Mouse (Mus musculus): ENCODE measurements at regions not wholly inside any gene's neighbourhood (a gene's known extent, or its start where the extent isn't known, plus 50 kb on each side); places are given as distances from the start of the nearest gene placed in this dataset.
"Not testable (repeated sequence)": the region's sequence is repeated elsewhere in the genome, so short reads cannot be mapped to it uniquely, and the experiment has no call there.

DNA sequence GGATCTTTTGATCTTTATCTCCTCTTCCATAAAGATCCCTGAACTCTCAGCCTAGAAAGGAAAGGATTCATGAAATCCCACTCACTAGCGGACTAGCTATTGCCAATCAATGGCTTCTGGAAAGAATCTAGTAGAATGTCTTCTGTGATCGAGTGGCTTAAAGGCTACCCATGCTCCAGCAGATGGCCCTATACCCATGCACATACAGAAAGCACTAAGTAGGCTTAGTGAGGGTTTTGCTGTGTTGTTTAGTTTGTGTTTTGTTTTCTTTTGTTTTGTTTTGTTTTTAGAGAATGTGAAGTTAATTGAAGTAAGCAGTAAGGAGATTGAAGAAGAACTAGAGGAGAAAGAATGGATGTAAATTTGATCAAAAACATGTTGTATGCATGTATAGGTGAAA, 187.5 kb downstream of the Kctd12 start:
- no peak for DNase-seq (ENCODE audit: low read depth)

DNA sequence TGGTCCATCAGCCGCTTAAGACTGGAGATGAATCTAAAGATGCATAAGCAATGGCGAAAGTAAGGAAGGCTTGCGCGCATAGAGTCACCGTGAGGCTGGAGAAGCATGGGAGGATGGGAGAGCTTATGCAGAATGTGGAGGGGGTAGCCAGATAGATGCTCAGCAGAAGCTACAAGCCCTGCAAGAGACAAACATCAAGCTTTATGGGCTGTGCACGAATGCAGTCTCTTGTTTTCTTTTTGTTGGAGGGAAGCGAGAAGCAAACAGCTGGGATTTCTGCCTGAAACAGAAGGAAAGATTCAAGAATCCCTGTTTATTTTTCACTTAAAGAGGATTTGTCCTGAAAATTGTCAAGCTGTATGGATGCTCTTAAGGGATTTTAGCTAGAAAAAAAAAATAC, 188.7 kb downstream of the Kctd12 start:
- no peak for DNase-seq (ENCODE audit: low read depth)

DNA sequence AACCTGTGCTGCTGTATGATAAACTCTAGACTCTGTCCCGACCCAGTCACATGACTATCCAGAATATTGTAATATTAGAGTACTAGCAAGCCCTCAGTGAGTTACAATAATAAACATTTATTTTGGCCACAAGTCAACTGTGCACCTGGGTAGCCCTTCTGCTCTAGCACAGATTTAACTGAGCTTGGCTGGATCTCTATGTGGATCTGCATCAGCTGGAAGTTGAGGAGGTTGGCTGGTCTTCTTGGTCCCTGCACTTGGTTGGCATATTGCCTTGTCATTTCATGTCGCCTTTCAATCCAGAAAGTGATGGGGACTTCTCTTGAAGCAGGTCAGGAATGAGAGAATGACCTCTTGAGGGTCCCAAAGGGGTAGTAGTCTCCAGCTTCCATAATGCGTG, 191.5 kb downstream of the Kctd12 start:
- no peak for DNase-seq (ENCODE audit: low read depth)

DNA sequence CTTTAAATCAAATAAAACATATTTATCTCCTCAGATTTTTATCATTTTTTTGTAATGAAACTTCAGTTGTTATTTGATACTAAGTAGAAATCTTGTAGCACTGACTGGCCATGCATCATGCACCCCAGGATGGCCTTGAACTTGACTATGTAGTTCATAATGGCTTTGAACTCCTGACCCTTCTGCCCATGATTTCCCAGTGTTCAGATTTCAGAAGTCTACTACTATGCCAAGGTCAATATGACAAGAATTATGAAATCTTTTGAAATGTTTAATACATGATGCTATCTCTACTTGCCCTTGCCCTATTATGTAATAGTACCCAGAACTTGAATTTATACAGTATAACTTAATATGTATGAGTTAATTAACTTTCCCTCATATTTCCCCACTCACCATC, 200.2 kb downstream of the Kctd12 start:
- DNase-seq (ENCODE audit: low read depth), result no peak

DNA sequence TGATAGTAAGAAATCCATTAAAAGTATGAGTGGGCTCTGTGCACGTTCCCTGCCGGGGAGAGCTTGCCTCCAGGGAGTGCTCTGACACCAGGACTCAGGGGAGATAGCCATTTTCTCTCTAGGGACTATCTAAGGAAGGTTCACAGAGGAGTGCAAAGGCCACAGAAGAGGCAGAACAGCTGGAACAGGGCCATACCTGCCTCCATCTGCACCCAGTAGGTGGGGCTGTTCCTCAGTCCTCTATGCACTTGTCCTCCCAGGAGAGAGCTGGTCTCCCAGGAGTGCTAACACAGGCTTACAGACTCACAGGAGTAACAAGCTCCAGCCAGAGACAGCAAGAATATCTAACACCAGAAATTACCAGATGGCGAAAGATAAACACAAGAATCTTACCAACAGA, 212.7 kb downstream of the Kctd12 start:
- DNase-seq (ENCODE audit: low read depth), result no peak

DNA sequence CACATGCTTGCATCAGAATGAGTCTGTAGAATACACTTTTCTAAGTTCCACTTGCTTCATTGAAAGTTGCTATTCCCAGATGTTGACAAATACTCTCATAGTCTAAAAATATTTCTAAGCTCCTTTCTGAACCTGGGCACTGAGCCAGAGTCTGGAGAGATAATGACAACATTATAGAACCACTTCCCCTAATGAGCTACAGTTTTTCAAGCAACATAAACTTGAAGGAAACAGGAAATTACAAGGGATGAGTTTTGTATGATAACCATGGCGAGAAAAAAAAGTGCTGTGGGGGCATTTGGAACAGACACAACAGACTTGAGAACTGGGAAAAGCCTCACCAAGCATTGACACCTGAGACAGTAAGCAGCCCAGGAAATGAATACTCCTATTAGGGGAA, 233.8 kb downstream of the Kctd12 start:
- DNase-seq (ENCODE audit: low read depth), result no peak

DNA sequence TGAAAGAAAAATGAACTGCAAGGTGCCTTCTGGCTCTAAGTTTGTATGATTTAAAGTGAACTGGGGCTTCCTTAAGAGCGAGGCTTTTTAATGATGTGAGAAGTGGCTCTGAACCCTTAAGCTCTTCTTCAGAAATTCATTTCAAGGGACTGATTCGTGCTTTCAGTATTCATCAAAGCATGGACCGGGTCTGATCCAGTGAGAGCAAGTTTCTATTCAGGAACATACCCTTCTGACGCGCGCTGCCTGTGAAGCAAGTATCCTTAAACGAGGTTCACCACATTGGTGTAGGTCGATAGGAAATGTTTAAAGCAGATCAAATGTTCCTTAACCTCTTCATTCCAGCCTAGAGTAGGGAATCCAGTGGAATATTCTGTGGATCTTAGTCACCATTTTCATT, 240.1 kb downstream of the Kctd12 start:
- no peak for DNase-seq (ENCODE audit: low read depth)

DNA sequence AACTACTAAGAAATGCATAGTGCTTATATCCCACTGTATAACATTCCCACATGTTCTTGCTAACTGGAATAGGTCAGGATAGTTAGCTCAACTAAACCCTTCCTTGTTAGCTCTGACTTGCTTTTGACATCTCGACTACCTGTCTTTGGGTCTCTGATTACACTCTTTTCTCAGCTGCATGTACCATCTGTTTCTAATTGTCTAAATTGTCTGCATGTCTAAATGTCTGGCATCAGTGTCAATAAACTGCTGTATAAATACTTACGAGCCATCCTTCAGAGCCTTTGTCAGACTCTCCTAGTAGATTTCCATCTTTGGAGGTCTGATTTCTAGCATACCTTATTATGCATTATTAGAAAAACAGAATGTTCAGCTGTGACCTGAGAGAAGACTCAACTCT, 245.8 kb downstream of the Kctd12 start:
- DNase-seq (ENCODE audit: low read depth), result no peak

DNA sequence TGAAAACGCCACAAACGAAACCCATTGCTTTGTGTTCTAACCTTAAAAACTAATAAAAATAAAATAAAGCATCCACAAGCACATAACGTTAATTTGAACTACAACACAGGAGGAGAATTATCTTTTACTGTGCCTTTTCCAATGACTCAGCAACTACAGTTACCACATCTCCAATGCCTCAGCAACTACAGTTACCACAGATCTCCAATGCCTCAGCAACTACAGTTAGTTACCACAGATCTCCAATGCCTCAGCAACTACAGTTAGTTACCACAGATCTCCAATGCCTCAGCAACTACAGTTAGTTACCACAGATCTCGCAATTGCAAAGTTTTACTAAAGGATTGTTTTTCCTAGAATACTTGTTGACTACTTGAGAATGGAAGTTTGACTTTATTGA, 248.7 kb downstream of the Kctd12 start:
- DNase-seq (ENCODE audit: low read depth), result not testable (repeated sequence)

DNA sequence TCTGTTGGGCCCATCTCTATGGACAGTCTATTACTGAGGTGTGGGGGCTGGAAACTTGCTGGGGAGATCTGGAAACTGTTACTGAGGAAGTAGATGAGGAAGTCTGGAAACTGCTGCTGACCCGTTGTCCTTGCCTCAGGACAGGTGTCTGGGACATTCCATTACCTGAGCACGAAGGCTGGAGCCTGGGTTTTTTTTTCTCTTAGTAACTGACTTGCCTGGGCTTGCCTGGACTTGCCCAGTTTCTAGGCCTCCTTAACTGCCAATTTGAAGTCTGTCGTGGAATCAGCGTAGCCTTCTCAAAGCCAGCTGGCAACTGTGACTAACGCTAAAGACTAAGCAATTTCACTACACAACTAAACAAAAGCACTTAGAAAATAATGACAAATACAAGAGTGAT, 250.7 kb downstream of the Kctd12 start:
- DNase-seq (ENCODE audit: low read depth), result no peak

DNA sequence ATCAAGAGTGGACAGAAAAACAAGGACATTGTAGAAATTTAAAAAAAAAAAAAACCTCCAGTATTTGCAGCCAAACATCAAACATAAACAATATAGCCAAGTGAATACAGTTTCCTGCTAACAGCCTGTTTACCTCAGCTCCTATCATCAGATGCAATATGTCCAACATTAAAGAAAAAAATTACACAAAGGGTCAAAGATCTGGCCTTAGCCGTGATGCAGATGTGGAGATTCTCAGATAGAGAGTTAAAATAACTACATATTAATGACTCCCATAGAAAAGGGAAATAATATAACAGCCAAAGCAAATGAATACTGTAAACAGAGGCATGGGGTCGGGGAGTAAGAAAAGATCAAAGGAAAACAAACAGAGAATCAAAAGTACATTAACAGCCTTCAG, 259.8 kb downstream of the Kctd12 start:
- DNase-seq (ENCODE audit: low read depth), result no peak

DNA sequence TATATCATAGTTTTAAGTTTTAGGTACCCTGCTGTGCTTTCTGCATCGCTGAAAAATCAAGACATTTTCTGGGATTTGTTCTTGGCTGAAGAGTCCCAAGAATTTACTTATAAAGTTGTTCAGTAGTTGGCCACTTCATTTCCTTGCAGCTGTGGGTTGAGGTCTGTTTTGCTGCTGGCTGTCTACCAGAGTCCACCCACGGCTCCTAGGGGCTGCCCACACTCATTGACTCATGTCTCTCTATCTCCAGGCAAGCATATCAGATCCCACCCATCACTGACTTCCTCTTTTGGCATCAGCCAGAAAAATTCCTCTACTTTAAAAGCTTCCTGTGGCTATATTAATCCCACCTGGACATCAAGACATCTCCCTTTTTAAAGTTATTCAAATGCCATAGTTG, 263.9 kb downstream of the Kctd12 start:
- DNase-seq (ENCODE audit: low read depth), result no peak

DNA sequence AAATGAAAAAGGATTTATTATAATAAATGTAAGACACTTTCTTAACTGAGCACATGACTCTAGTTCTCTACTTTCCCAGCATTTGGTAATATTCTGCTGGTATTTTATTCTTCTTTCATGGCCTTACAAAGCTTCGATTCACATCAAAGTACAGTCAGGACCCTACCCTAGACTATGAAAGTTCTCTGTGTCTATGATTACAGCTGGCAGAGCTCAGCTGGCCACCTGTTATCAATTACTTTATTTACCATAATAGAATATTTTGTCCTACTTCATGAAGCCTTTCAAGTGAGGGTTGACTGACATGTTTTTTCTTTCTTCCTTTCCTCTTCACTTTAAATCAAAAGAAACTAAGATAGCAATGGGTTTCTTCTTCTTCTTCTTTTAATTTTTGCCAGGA, 269.8 kb downstream of the Kctd12 start:
- DNase-seq (ENCODE audit: low read depth), result no peak

DNA sequence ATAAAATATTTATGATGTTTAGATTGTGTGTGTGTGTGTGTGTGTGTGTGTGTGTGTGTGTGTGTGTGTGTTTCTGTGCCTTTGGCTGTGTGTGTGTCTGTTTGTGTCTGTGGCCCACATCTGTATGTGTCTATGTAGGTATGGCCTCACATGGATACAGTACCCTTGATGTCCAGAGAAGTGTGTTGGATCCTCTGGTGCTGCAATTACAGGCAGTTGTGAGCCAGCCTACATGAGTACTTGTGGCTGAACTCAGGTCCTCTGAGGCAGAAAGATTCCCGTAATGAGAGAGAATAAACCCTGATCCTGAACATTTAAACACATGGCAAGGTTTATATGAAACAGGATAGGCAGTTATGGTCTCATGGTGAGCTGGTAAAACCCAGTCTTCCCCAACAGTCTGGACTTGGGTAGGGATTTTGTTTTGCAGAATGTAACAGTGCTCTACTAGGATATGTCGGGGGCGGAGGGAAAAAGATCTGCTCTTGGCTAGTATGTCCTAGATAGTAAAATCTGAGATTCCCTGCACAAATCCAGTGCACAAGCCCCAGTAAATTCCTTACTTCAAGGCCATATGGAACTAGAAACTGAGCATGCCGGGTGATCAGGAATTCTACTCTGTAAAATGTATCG, 275.6 kb downstream of the Kctd12 start:
- DNase-seq (ENCODE audit: low read depth), result no peak

DNA sequence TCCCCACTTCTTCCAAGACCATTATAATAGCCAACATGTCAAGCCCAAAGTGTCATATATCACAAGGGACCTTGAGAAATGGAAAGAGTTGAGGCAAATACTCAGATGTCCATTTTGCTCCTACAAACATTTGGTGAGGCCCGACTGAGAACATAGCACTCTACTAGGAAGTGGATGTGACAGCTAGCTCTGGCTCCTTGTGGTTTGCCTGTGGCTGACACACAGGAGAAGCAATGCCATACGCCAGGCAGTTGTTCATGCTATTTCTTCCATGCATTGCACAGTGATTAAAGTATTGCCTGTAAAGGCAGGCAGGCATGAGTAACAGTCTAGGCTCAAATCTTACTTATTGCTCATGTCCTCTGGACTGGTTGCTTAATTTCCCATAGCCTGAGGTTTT, 281.3 kb downstream of the Kctd12 start:
- DNase-seq (ENCODE audit: low read depth), result no peak

DNA sequence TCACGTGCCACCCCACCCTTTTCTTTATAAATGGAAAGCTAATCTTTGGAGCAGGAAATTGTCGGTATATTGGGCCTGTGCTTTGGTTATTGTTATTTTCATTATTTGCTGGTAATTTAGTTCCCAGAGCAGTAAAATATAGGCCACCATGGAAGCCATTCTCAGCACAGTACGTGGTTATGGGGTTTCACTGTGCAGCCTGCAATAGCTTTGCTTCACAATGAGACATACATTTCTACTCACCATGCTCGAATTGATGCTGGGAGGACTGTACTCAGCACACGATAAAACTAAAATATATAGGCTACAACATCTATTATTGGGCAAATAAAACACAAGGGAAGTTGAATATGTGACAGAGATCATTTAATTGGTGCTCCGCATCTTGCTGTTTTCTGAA, 282.0 kb downstream of the Kctd12 start:
- no peak for DNase-seq (ENCODE audit: low read depth)

DNA sequence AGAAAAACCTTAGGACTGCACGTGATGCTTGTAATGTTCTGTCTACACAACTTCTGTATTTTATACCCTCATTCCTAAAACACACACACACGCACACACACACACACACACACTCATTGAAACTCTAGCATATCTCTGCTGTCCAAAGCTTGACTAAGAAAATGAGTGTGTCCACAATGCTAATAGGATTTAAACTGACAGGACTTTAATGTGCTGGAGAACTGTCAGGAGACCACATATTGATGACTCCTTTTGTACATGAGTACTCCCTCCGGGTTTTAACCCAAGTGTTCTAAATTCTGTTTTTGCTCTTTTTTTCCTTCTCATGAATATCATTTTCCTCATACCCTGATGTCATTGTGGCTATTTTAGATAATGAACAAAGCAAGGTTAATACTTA, 283.4 kb downstream of the Kctd12 start:
- DNase-seq (ENCODE audit: low read depth), result no peak

DNA sequence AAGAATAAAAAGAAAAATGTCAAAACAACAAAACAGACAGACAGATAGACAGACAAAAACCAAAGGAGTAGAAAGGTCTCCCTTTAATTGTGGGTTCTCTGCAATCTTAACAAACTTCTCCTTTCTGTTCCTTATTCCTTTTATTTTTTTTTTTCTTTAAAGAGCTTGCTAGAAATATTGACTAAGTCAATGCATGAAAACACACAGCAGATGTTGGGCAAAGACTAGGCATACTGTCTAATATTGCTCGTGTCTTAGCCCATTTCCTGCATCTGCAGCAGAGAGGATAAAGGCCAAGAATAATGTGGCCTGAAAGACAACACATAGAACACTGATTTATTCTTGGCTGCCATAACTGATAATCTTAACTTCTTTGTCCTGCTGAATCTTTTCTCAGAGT, 295.6 kb downstream of the Kctd12 start:
- no peak for DNase-seq (ENCODE audit: low read depth)

DNA sequence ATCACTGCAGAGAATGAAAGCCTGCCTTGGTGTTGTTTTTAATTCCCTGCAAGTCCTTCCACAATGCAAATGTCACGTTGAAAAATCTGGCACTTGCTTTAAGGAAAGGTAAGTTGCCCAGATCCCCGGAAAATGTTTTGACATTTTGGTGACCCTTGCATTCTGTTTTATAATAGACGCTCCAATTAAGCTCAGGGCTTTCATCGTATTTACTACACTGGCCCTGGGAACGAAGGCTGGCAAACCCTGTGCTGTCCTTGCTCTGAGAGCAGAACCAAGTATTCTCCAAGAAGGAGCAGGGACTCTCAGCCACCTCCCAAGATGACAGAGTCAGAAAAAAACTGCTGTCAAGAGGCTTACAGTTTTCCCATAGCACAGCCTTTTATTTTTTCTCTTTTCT, 305.9 kb downstream of the Kctd12 start:
- no peak for DNase-seq (ENCODE audit: low read depth)

DNA sequence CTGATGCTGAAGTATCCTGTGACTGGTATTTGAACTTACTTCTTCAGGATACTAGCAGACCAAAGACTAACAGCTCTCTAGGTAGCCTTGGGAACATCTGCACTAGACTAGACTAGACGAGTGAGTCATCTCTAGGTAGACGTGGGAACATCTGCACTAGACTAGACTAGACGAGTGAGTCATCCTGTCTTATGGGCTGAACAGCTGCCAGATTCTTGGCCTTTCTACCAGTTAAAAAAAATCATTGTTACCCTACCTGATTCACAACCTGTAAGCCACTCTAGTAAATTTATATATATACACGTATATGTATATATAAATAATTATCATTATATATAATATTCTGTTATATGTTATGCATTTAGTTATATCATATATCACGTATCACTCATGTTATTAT, 307.8 kb downstream of the Kctd12 start:
- peak; percentile 26 for DNase-seq (ENCODE audit: low read depth)

DNA sequence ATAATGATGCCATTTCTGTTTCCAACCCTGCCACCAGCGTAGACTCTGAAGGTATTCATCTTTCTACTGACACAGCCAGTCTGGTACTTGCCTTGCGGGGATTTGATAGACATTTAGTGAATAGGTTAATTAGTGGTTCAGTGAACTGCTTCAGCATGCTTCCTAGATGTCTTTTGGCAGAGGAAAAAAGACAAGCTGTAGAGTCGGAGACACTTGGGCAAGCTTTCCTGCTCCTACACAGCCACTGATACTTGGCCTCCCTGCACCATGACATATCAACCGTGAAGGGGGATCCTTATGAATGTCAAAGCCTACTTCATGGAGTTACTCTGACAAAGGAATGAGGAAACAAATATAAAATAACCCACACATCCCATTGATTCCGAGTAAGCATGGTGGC, 308.7 kb downstream of the Kctd12 start:
- no peak for DNase-seq (ENCODE audit: low read depth)

DNA sequence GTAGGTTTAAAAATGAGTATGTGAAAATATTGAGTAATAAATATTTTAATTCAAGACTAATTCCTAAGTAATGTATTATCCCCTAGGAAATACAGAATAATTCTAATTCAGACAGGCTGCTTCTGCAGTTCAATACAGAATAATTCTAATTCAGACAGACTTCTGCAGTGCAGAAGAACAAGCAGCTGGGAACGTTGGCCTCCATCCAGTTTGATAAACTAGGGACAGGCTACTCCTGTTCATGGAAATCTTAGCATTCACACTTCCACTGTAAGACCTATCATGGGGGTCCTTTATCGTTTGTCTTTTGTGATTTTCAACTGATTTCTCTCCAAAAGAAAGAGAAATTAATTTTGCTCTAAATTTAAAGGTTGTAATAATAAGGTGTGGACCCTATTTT, 319.2 kb downstream of the Kctd12 start:
- DNase-seq (ENCODE audit: low read depth), result no peak

DNA sequence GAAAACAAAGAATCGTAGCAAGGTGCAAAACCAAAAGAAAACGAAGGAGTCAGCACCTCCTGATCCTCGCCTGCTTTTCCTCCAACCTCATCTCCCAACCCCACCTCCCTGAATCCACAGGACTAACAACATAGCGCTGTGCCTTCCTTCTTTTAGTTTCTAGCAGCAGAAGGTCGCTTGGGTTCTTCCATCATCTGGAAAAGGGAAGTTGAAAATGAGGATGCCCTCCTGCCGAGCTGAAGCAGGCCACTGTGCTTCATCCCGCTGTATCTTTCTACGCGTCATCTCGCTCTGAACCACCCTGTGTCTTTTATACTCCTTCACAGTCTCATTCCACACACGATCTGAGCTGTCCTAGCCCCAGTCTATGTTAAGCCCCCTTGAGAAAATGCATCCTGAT, 322.1 kb downstream of the Kctd12 start:
- no peak for DNase-seq (ENCODE audit: low read depth)

DNA sequence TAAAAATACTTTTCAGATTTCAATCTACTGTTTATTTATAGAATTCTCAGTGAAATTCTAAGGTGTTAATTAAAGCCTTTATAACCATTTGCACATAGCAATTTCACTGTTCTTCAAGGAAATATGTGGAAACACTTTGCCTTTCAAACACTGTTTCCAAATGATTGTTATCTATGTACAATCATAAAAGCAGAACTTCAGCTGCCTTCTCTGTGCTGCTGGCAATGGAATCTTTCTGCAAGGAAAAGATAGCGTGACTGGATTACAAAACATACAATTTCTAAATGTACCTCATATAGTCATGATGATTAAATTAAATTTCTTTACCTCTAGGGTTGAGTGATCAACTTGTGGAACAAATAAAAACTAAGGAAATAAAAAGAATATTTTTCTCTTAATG, 326.2 kb downstream of the Kctd12 start:
- DNase-seq (ENCODE audit: low read depth), result no peak

DNA sequence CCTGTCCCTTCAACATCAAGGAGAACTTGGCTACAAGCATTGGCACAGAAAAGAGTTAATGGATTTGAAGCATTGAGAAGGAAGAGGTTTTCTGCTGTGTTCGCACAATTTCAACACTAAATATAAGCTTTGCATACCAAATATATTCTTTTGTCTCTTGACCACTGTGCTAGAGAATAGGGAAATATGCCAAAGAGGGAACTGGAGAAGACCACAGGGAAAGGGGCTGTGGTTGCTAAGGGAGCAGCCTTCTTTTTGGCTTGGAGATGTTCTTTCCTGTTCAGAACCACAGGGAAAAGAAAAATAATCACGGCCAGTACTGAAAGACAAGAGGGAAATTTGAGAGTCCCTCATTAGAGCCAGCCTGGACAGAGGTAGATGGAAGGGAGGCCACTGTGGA, 352.8 kb downstream of the Kctd12 start:
- no peak for DNase-seq (ENCODE audit: low read depth)

Data from fibroblast of lung, adult 2 months (primary cell).